Mouse (Mus musculus) CH12.LX (cell line): ENCODE measurements around the gene 4930469K13Rik. TPM values are rescaled to one million over a fixed set of nuclear protein-coding genes. Genes with fewer than 3 reads are reported as not detected.

Experiments used
- DNase-seq: peaks from one replicate; pipeline ENCODE4 v3.0.0-alpha.2; 2013; ENCODE audit errors: extremely low read depth
- H3K27ac ChIP-seq: 2 replicates; pipeline ENCODE4 v1.5.1; 2012; ENCODE audit warnings: low read depth, mild to moderate bottlenecking, control low read depth, moderate library complexity; ENCODE audit not compliant: insufficient read depth
- H3K27me3 ChIP-seq: replicated peaks from 2 replicates; pipeline ENCODE3; 2012; ENCODE audit warnings: inconsistent platforms
- H3K36me3 ChIP-seq, 2 experiments: replicated peaks in 1 of 2; 2 replicates each; pipeline versions ENCODE3 to v1.6.1; 2012; ENCODE audit warnings: inconsistent platforms in 1 of 2, low read length in 1 of 2, mild to moderate bottlenecking in 1 of 2, mixed read lengths in 1 of 2, moderate library complexity in 1 of 2; ENCODE audit not compliant: control insufficient read depth in 1 of 2, insufficient read depth in 1 of 2
- H3K4me1 ChIP-seq, 2 experiments: 2 replicates each; pipeline ENCODE4 v1.6.1; 2012; ENCODE audit warnings: inconsistent platforms in 1 of 2, moderate library complexity in 1 of 2; ENCODE audit not compliant: insufficient read depth in 2 of 2, control insufficient read depth in 1 of 2
- H3K4me2 ChIP-seq: 2 replicates; pipeline ENCODE4 v1.6.1; 2012; ENCODE audit warnings: low read depth, mild to moderate bottlenecking, control low read depth; ENCODE audit not compliant: poor library complexity, insufficient read depth, severe bottlenecking
- H3K4me3 ChIP-seq, 3 experiments: fragments of 150-350 bp in 1 of 3; sonication (generic) in 1 of 3; replicated peaks in 1 of 3; 2 replicates each; pipeline versions ENCODE3 to v1.5.1; 2011 to 2012; ENCODE audit warnings: low read depth in 2 of 3, low read length in 2 of 3, mild to moderate bottlenecking in 2 of 3, moderate library complexity in 2 of 3, control low read depth in 1 of 3, improper control_type of control experiment in 1 of 3, inconsistent platforms in 1 of 3, mixed read lengths in 1 of 3; ENCODE audit not compliant: poor library complexity in 1 of 3
- H3K79me2 ChIP-seq: replicated peaks from 2 replicates; pipeline ENCODE4 v1.6.1; 2012; ENCODE audit warnings: mild to moderate bottlenecking, moderate library complexity; ENCODE audit not compliant: control insufficient read depth, poor library complexity, insufficient read depth, severe bottlenecking; ENCODE audit errors: extremely low read depth
- H3K9ac ChIP-seq: 2 replicates; pipeline ENCODE4 v1.6.1; 2012; ENCODE audit warnings: low read depth, mild to moderate bottlenecking, control low read depth, moderate library complexity; ENCODE audit not compliant: insufficient read depth
- H3K9me3 ChIP-seq: replicated peaks from 2 replicates; pipeline ENCODE3; 2012; ENCODE audit warnings: low read length, inconsistent platforms, mixed read lengths
- BHLHE40 ChIP-seq: IDR thresholded peaks from 2 replicates; pipeline ENCODE4 v1.6.1; 2011; ENCODE audit warnings: mild to moderate bottlenecking, low read depth, low read length, improper control_type of control experiment
- ELF1 ChIP-seq: IDR thresholded peaks from 2 replicates; pipeline ENCODE4 v1.6.1; 2014; ENCODE audit warnings: low read depth, mild to moderate bottlenecking, inconsistent platforms, low read length, improper control_type of control experiment
- EP300 ChIP-seq: IDR thresholded peaks from 2 replicates; pipeline ENCODE4 v1.6.1; 2011; ENCODE audit warnings: low read length, improper control_type of control experiment
- GABPA ChIP-seq: IDR thresholded peaks from 2 replicates; pipeline ENCODE4 v1.6.1; 2012; ENCODE audit warnings: low read depth, low read length, improper control_type of control experiment, inconsistent platforms; ENCODE audit not compliant: insufficient replicate concordance
- KAT2A ChIP-seq: IDR thresholded peaks from 2 replicates; pipeline ENCODE4 v1.6.1; 2012; ENCODE audit warnings: low read length, improper control_type of control experiment, inconsistent platforms; ENCODE audit not compliant: insufficient replicate concordance
- MAFK ChIP-seq: IDR thresholded peaks from 2 replicates; pipeline ENCODE4 v1.6.1; 2011; ENCODE audit warnings: low read length, improper control_type of control experiment; ENCODE audit not compliant: insufficient replicate concordance
- MEF2A ChIP-seq: IDR thresholded peaks from 2 replicates; pipeline ENCODE4 v1.6.1; 2014; ENCODE audit warnings: low read depth, mild to moderate bottlenecking, inconsistent platforms, low read length, improper control_type of control experiment, borderline replicate concordance
- MXI1 ChIP-seq: IDR thresholded peaks from 2 replicates; pipeline ENCODE4 v1.6.1; 2011; ENCODE audit warnings: mild to moderate bottlenecking, low read depth, low read length, improper control_type of control experiment
- NRF1 ChIP-seq: IDR thresholded peaks from 2 replicates; pipeline ENCODE4 v1.6.1; 2014; ENCODE audit warnings: low read depth, mild to moderate bottlenecking, inconsistent platforms, low read length, improper control_type of control experiment, moderate library complexity
- RAD21 ChIP-seq: IDR thresholded peaks from 2 replicates; pipeline ENCODE4 v1.6.1; 2011; ENCODE audit warnings: low read depth, mild to moderate bottlenecking, low read length, improper control_type of control experiment, moderate library complexity
- SIN3A ChIP-seq: IDR thresholded peaks from 2 replicates; pipeline ENCODE4 v1.6.1; 2012; ENCODE audit warnings: low read length, improper control_type of control experiment, inconsistent platforms
- SMC3 ChIP-seq: IDR thresholded peaks from 2 replicates; pipeline ENCODE4 v1.6.1; 2011; ENCODE audit warnings: low read depth, low read length, improper control_type of control experiment
- TBP ChIP-seq: conservative IDR thresholded peaks from 2 replicates; pipeline ENCODE4 v1.6.1; 2011; ENCODE audit warnings: low read depth, low read length, improper control_type of control experiment
- TCF12 ChIP-seq: IDR thresholded peaks from 2 replicates; pipeline ENCODE4 v1.6.1; 2014; ENCODE audit warnings: low read depth, mild to moderate bottlenecking, inconsistent platforms, low read length, improper control_type of control experiment
- USF1 ChIP-seq: IDR thresholded peaks from 2 replicates; pipeline ENCODE4 v1.6.1; 2014; ENCODE audit warnings: low read depth, mild to moderate bottlenecking, inconsistent platforms, low read length, improper control_type of control experiment
- USF2 ChIP-seq: conservative IDR thresholded peaks from 2 replicates; pipeline ENCODE4 v1.6.1; 2011; ENCODE audit warnings: low read depth, low read length, improper control_type of control experiment
- ZKSCAN1 ChIP-seq: IDR thresholded peaks from 2 replicates; pipeline ENCODE4 v1.6.1; 2012; ENCODE audit warnings: low read depth, inconsistent platforms, low read length, improper control_type of control experiment, borderline replicate concordance
- ZNF384 ChIP-seq: IDR thresholded peaks from 2 replicates; pipeline ENCODE4 v1.6.1; 2012; ENCODE audit warnings: low read depth, low read length, improper control_type of control experiment, inconsistent platforms
- dilution Hi-C: fragments of 300-500 bp; cut with MboI; formaldehyde crosslinking; loops from 2 replicates; pipeline ENCODE4 v1.14.3; 2020; ENCODE audit warnings: low sequenced_read_pairs; ENCODE audit not compliant: extremely low pct_unique_long_range_greater_than_20kb, extremely low pct_ligation_motif_present
- in situ Hi-C: fragments of 300-500 bp; cut with MboI; formaldehyde crosslinking; loops from 3 replicates; pipeline ENCODE4 v1.14.3; 2019; ENCODE audit warnings: low sequenced_read_pairs, low pct_ligation_motif_present, low pct_unique_long_range_greater_than_20kb, mixed read lengths
- polyA plus RNA-seq: library from polyadenylated mRNA; unstranded; fragments of >175 nt; gene quantifications from 2 replicates; pipeline ENCODE4 v1.2.1, GENCODE M21; 2012; ENCODE audit warnings: low read depth; ENCODE audit not compliant: insufficient read length
- total RNA-seq, 2 experiments: library from RNA; depleted of rRNA; stranded (reverse); fragments of 300-350 nt in 1 of 2; fragments of >200 nt in 1 of 2; gene quantifications; 2 replicates each; pipeline ENCODE4 v1.2.3; 2012 to 2014

Gene 4930469K13Rik
- total and polyA plus RNA-seq, 3 experiments, result not detected

GRCm38 (mm10) chr11:33927321-33927720, 171.0 kb downstream of the 4930469K13Rik start:
- DNase-seq, result no peak
- no peaks in the 10 kb centered on the region for H3K36me3 ChIP-seq
- H3K9ac ChIP-seq, result no peak overlapping the region
- no peaks in the 10 kb centered on the region for H3K79me2 ChIP-seq
- no peak overlapping the region for H3K4me2 ChIP-seq
- TF ChIP-seq MAFK (no peak), MXI1 (no peak), MEF2A (no peak), NRF1 (no peak), GABPA (no peak), EP300 (no peak)
- TF ChIP-seq, all 38 proteins: peak for 0
- no peak overlapping the region for H3K27ac ChIP-seq
- peaks cover 4% of the 10 kb centered on the region for H3K9me3 ChIP-seq
- H3K4me3 ChIP-seq, result no peak overlapping the region
- dilution Hi-C loops, result no loop called here
- H3K27me3 ChIP-seq, result peaks cover 5% of the 10 kb centered on the region
- H3K4me1 ChIP-seq, result peaks cover 12 to 34% of the 10 kb centered on the region in 2 experiments
- in situ Hi-C loops, result no loop called here

GRCm38 (mm10) chr11:33926551-33926950, 171.8 kb downstream of the 4930469K13Rik start:
- Histone ChIP-seq H3K36me3 (no peaks in the 10 kb centered on the region), H3K4me1 (peaks cover 9 to 29% of the 10 kb centered on the region in 2 experiments), H3K9ac (no peak overlapping the region), H3K9me3 (peaks cover 5% of the 10 kb centered on the region)
- in situ Hi-C loops, result no loop called here
- TF ChIP-seq USF1, result peak; percentile 45
- peak; percentile 22; the same call in 1 of the 2 replicates for TF ChIP-seq BHLHE40
- TF ChIP-seq KAT2A, result 0 out of 2 replicates have a peak, but pooled peaks have one; percentile 33
- no peak for TF ChIP-seq ELF1
- 0 out of 2 replicates have a peak, but pooled peaks have one; percentile 18 for TF ChIP-seq USF2
- no peak for TF ChIP-seq SIN3A
- TF ChIP-seq, all 38 proteins: peak for 4
- H3K27ac ChIP-seq, result no peak overlapping the region
- no peak overlapping the region for H3K4me3 ChIP-seq
- H3K27me3 ChIP-seq, result peaks cover 5% of the 10 kb centered on the region
- no peaks in the 10 kb centered on the region for H3K79me2 ChIP-seq
- DNase-seq, result peak; percentile 53
- H3K4me2 ChIP-seq, result no peak overlapping the region
- dilution Hi-C loops, result no loop called here

GRCm38 (mm10) chr11:33925778-33926177, 172.6 kb downstream of the 4930469K13Rik start:
- H3K36me3 ChIP-seq, result no peaks in the 10 kb centered on the region
- H3K27me3 ChIP-seq, result peaks cover 5% of the 10 kb centered on the region
- no peak overlapping the region for H3K4me3 ChIP-seq
- H3K4me2 ChIP-seq, result no peak overlapping the region
- no peak for TF ChIP-seq TCF12
- TF ChIP-seq TBP, result no peak
- TF ChIP-seq EP300, result no peak
- no peak for TF ChIP-seq ZNF384
- no peak for TF ChIP-seq MEF2A
- no peak for TF ChIP-seq KAT2A
- TF ChIP-seq RAD21, result no peak
- TF ChIP-seq SMC3, result no peak
- no peak for TF ChIP-seq USF1
- TF ChIP-seq ZKSCAN1, result no peak
- no peak for TF ChIP-seq MXI1
- TF ChIP-seq, all 38 proteins: peak for 0
- in situ Hi-C loops (no loop called here), dilution Hi-C loops (no loop called here)
- Histone ChIP-seq H3K27ac (no peak overlapping the region), H3K9ac (no peak overlapping the region), H3K9me3 (peaks cover 5% of the 10 kb centered on the region), H3K79me2 (no peaks in the 10 kb centered on the region), H3K4me1 (peaks cover 12 to 24% of the 10 kb centered on the region in 2 experiments)
- no peak for DNase-seq
